Mouse (Mus musculus): ENCODE measurements around the gene Kif23.

Gene Kif23

GRCm38 (mm10) chr9:61906912-61907311 lies 39.7 kb downstream of the Kif23 start:
- DNase-seq (ENCODE audit: low spot score), result no peak

DNA sequence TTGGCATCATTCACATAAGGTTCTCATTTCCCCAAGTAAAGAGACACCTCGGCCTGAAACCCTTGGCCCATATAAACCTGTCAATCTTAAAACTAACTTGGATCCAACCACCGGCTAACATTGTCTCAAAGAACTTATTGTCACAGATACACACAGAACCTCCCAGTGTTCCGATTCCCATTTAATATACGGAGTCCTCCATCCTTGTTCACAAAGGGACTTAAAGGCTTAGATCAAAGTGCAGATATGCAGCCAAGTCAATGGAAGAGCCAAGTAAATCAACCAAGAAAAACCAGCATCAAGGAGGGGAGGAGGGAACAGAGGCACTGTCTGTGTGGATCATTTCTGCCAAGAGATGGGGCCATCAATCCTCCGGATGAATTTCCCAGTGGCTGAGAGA lies 41.0 kb downstream of the Kif23 start:
- DNase-seq (ENCODE audit: low spot score), result no peak

DNA sequence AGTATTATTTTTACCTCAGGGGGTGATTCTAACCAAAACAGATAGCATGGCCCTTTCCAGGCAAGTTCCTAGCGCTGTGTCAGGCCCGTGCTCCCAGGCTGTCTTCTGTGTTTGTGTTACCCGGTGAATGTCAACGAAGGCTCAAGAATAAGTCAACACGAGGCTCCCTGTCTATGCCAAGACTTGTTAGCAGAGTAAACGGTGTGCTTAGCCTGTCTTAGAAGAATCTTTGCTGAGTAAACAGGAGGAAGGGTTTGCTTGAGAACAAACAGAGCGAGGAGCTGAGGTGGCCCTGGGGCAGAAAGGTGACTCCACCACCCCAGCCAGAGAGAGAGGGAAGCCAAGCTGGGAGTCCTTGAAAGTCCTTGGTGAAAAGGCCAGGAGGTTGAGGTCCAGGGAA lies 42.4 kb downstream of the Kif23 start:
- DNase-seq (ENCODE audit: low spot score), result no peak

GRCm38 (mm10) chr9:61902445-61902844 lies 44.1 kb downstream of the Kif23 start:
- DNase-seq (ENCODE audit: low spot score), result no peak

DNA sequence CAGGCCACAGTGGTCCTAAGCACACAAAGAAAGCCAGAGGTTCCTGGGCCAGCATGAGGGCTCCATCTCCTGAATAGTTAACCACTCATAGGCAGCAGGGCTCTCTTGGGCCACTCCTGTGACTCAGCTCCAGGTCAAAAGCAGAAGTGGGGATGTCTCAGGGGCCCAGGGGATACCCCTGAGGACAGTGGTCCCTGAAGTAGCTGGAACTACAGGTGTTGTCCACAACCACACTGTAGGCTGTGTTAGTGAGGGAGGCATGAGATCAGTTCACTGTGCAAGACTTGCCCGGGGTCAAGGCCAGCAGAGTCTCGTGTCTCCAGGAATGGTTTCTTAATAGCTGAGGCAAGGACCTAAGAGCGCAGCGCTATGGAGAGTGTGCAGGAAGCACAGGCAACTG lies 45.0 kb downstream of the Kif23 start:
- DNase-seq (ENCODE audit: low spot score), result no peak

- DNase-seq (ENCODE audit: low spot score), result peak; percentile 89
These were observed 46.8 kb downstream of the Kif23 start for GRCm38 (mm10) chr9:61899804-61900203.

DNA sequence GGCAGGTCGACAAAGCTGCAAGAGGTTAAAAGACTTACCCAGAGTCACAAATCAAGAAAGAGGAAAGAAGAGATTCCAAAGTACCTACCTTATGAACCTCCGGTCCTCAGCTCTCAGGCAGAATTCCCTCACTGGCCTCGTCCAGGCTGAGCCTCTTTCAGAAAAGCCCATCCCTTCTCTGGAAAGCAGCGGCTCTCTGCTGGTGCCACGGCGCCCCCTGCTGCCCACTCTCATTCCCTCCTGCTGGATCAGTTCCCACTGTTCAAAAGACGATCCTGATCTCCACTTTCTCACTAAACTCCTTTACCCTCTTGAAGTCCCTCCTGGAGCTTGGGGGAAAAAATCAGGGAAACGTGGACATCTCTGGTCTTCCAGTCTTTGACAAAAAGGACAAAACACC lies 48.2 kb downstream of the Kif23 start:
- DNase-seq (ENCODE audit: low spot score), result peak; percentile 91

DNA sequence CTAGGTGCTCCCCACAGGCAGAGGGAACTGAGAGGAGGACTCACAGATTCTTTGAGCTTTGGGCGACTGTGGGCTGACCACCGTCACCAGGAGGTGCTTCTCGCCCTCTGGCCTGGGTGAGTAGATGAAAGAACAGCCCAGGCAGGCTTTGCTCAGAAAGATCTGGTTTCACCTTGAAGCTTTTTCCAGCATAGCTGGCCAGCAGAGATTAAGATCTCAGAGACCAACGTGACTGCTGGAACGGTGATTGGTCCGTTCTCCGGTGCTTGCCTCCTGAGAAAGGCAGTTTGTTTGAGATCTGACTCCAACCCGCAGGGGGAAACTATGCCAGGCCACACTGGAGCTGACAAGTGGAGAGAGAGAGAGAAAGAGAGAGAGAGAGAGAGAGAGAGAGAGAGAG lies 51.6 kb downstream of the Kif23 start:
- no peak for DNase-seq (ENCODE audit: low spot score)

- DNase-seq (ENCODE audit: low spot score), result no peak
These were observed 56.7 kb downstream of the Kif23 start for GRCm38 (mm10) chr9:61889855-61890254.

- no peak for DNase-seq (ENCODE audit: low spot score)
These were observed 58.8 kb downstream of the Kif23 start for GRCm38 (mm10) chr9:61887661-61888379.

- DNase-seq (ENCODE audit: low spot score), result no peak
These were observed 60.6 kb downstream of the Kif23 start for GRCm38 (mm10) chr9:61885964-61886363.

- no peak for DNase-seq (ENCODE audit: low spot score)
These were observed 61.6 kb downstream of the Kif23 start for GRCm38 (mm10) chr9:61884936-61885335.

GRCm38 (mm10) chr9:61884375-61884774 lies 62.2 kb downstream of the Kif23 start:
- no peak for DNase-seq (ENCODE audit: low spot score)

DNA sequence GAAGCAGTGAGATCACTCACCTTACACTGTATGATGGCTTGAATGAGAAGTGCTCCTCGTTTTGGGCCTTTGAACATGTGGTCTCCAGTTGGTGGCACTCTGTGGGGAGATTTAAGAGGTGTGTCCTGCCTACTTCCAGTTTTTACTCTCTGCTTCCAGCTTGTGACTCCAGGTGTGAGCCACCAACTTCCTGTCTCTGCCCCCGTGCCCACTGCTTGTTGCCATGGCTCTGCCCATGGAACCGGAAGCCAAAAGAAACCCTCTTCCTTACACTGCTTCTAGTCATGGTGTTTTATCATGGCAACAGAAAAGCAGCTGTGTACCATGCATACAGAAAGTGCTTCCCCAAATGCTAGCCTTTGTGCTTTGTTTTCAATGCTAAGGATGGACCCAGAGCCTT lies 64.4 kb downstream of the Kif23 start:
- no peak for DNase-seq (ENCODE audit: low spot score)

DNA sequence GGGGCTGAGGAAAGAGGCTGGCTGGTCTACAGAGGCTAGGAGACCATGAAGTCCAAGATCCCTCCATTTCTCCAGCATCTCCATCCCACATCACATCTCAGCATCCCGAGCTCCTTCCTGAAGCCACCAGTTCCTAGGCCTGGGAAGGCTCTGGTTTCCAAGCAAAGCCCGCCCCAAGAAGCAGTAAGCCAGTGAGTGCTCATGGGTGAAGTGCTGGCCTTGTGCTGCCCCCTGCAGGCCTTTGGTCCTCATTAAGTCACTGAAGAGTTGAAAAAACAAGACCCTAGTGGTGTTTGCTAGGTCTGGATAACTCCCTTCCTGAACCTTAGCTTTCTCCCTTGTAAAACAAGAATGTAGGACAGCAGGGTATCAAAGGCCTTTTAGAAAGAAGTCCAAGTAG lies 67.7 kb downstream of the Kif23 start:
- DNase-seq (ENCODE audit: low spot score), result peak; percentile 91

DNA sequence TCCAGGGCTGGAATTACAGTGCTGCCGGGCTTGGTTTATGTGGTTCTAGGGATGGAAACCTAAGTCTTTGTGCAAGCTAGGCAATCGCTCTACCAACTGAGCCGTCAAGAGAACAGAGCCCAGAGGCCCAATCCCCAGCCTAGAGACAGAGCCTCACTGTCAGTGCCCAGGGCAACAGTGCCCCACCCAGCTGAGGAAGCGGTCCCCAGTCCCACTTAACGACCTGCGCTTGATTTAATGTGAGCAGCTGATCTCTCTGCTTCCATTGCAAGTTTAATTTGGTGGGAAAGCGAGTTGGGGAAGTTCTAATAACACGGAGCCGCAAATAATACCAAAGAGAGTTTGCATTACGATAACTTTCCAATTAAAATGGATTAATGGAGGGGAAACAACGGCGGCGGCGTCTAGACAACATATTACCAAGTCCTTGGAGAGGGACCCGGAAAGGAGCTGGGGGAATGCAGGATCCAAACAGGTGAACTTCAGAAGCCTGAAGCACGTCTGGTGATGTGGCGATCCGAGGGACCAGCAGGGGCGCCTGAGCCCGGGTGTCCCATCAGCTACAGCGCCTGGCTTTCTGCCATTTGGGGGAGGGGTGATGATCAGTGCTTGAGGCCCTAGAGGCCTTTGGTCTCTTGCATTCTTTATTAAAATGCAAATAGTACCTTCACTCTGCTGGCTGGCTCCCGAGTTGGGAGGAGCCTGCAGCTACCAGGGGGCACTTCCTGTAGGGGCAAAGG lies 69.0 kb downstream of the Kif23 start:
- DNase-seq (ENCODE audit: low spot score), result peak; percentile 60

DNA sequence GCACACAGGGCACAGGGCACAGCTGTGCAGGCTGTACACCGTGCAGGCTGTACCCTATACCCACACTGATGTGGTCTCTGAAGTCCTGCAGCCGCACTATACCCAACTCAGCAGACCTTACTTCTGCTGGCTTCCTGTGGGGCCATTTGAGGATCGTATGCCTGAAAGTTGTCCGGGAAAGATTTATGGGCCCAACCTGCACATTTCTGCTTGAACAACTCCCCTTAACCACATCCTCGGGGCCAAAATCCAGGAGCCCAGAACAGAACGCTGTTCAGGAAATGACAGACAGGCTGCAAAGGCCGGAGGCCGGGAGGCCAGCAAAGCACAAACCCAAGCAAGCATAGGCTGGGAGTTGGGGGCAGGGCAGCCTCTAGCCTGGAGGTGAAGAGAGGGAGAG lies 73.2 kb downstream of the Kif23 start:
- DNase-seq (ENCODE audit: low spot score), result peak; percentile 59

DNA sequence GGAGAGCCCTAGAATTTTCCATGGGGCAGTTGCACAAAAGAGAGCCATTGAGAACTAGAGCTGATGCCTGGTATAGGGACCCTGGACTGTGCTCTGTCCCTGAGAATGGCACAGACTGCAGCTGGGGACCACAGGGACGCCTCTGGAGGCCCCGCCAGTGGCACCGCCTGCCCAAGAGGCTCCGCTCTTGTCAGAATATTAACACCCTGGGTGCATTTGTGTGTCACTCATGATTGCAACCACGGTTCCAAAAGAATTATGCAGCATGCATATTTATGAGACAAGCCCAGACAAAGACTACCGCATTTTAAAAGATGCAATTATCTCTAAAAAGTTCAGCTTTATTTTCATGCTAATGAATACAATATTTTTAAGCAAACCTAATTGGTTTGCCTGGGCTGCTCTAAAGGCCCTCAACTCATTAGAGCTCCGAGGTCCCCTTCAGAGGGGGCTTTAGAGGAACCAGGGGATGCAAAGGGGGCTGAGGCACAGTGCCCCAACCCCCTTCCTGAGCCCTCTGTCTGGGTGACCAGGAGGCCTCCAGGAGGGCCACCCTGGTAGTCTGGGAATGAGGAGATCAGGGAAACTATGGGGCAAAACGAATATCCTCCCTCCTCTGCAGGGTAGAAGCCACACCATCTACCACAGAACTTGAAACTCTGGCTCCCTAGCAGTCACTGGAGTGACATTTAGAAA lies 74.2 kb downstream of the Kif23 start:
- DNase-seq (ENCODE audit: low spot score), result peak; percentile 61

DNA sequence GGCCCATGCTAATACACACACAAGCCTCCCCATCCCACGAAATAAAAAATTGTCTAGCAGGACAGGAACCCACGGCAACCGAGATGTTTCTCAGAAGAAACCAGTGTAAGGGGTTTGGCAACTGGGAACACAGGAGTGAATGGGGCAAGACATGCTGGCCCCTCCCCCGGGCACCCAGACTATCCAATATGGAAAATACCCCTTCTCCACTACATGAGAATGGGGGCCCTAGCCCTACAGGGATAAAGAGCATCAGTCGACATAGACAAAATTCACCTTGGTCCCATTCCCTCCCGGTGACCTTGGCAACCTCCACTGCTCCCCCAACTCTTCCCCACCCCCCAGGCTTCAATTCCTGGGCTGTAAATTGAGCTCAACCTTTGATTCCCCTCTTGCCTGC lies 74.7 kb downstream of the Kif23 start:
- no peak for DNase-seq (ENCODE audit: low spot score)

- DNase-seq (ENCODE audit: low spot score), result no peak
These were observed 78.9 kb downstream of the Kif23 start for GRCm38 (mm10) chr9:61867659-61868058.

Data from embryo, embryonic 10.5 days (tissue).